Mouse (Mus musculus): ENCODE results near the gene Bmi1.

GRCm38 (mm10) chr2:18684062-18684461 lies 7.2 kb downstream of the Bmi1 start:
- TF ChIP-seq POLR2A (IDR thresholded peaks at IDR 0.05; ENCODE audit: insufficient read depth, low read depth, low read length): no peak
- no peak for TF ChIP-seq CTCF (IDR thresholded peaks at IDR 0.05; ENCODE audit: insufficient read depth, low read depth, low read length)

Data from olfactory bulb, adult 2 months (tissue).